Mouse (Mus musculus): ENCODE data around the gene Anks1.

GRCm38 (mm10) chr17:28014449-28014848 is 105.3 kb downstream of the Anks1 start:
- TF ChIP-seq CTCF (IDR thresholded peaks at IDR 0.05; ENCODE audit: borderline replicate concordance, extremely low read depth, insufficient read depth, insufficient read length), result no peak
- no peak for TF ChIP-seq POLR2A (IDR thresholded peaks at IDR 0.05; ENCODE audit: borderline replicate concordance, extremely low read depth, insufficient read depth, insufficient read length, poor library complexity, severe bottlenecking)
